Mouse (Mus musculus): ENCODE results near the gene Pih1d1.

GRCm38 (mm10) chr7:45158991-45159390 is 4.9 kb downstream of the Pih1d1 start:
- TF ChIP-seq CHD2 (IDR thresholded peaks at IDR 0.05; ENCODE audit: low read length) (no peak), ETS1 (IDR thresholded peaks at IDR 0.05; ENCODE audit: low read depth, low read length) (no peak), USF2 (IDR thresholded peaks at IDR 0.05; ENCODE audit: borderline replicate concordance in 1 of 2, insufficient read depth in 1 of 2, low read depth in 1 of 2, low read length in 2 of 2) (no peak), GATA1 (IDR thresholded peaks at IDR 0.05; ENCODE audit: low read depth, low read length) (no peak), CTCF (IDR thresholded peaks at IDR 0.05 in 2 of 3, conservative IDR thresholded peaks at IDR 0.05 in 1 of 3; ENCODE audit: control insufficient read depth in 1 of 3, insufficient read depth in 1 of 3, low read depth in 2 of 3, low read length in 3 of 3, poor library complexity in 1 of 3, severe bottlenecking in 1 of 3) (no peak), E2F4 (IDR thresholded peaks at IDR 0.05; ENCODE audit: borderline replicate concordance, low read depth, low read length) (no peak), MEF2A (IDR thresholded peaks at IDR 0.05; ENCODE audit: extremely low read depth, insufficient replicate concordance, low read depth, low read length, poor library complexity, severe bottlenecking) (no peak), POLR2A (IDR thresholded peaks at IDR 0.05; ENCODE audit: control insufficient read depth in 1 of 2, insufficient read depth in 1 of 2, low read depth in 1 of 2, low read length in 2 of 2, poor library complexity in 1 of 2) (no peak)
